Mouse (Mus musculus): ENCODE results near the gene Lrtm2. TPM values are rescaled to one million over a fixed set of nuclear protein-coding genes. Genes with fewer than 3 reads are reported as not detected.
A peak's percentile ranks its signal among the peaks of the same experiment; 100 is the strongest.

The Lrtm2 gene
- polyA plus RNA-seq, 1 experiment from 2014 or later, result 0.04 TPM

GRCm38 (mm10) chr6:119314751-119315476, 15.7 kb downstream of the Lrtm2 start:
- H3K27ac ChIP-seq, result no peak overlapping the region
- H3K27me3 ChIP-seq, result no peaks in the 10 kb centered on the region
- peaks cover 8% of the 10 kb centered on the region; the same call in 1 of the 2 replicates for H3K4me1 ChIP-seq
- 74% methylated on average over 7 of the region's 7 CpGs for WGBS
- no peaks in the 10 kb centered on the region for H3K36me3 ChIP-seq
- no peak overlapping the region for H3K4me3 ChIP-seq
- no peak overlapping the region for H3K4me2 ChIP-seq (replicated peaks)
- no peak overlapping the region for H3K9ac ChIP-seq
- ATAC-seq (ENCODE audit: insufficient number of reproducible peaks, insufficient read depth, low FRiP score, low TSS enrichment), result no peak
- H3K9me3 ChIP-seq, result no peaks in the 10 kb centered on the region

- no peaks in the 10 kb centered on the region for H3K27me3 ChIP-seq
- 0 out of 2 replicates have a peak, but pooled peaks have one; percentile 57 for ATAC-seq (ENCODE audit: insufficient number of reproducible peaks, insufficient read depth, low FRiP score, low TSS enrichment)
- H3K4me3 ChIP-seq, result no peak overlapping the region
- WGBS, result 51% methylated on average over 14 of the region's 14 CpGs
- no peaks in the 10 kb centered on the region for H3K9me3 ChIP-seq
- H3K36me3 ChIP-seq, result no peaks in the 10 kb centered on the region
- no peak overlapping the region for H3K27ac ChIP-seq
- H3K9ac ChIP-seq, result no peak overlapping the region
- H3K4me2 ChIP-seq (replicated peaks), result no peak overlapping the region
- peaks cover 8% of the 10 kb centered on the region; the same call in 1 of the 2 replicates for H3K4me1 ChIP-seq
These were observed 16.8 kb downstream of the Lrtm2 start for GRCm38 (mm10) chr6:119313588-119314375.

GRCm38 (mm10) chr6:119313096-119313495, 17.5 kb downstream of the Lrtm2 start:
- WGBS, result 58% methylated on average over 3 of the region's 3 CpGs
- no peaks in the 10 kb centered on the region for H3K9me3 ChIP-seq
- no peak overlapping the region for H3K4me2 ChIP-seq (replicated peaks)
- no peak overlapping the region for H3K9ac ChIP-seq
- H3K36me3 ChIP-seq, result no peaks in the 10 kb centered on the region
- peaks cover 8% of the 10 kb centered on the region; the same call in 1 of the 2 replicates for H3K4me1 ChIP-seq
- H3K4me3 ChIP-seq, result no peak overlapping the region
- ATAC-seq (ENCODE audit: insufficient number of reproducible peaks, insufficient read depth, low FRiP score, low TSS enrichment), result no peak
- no peaks in the 10 kb centered on the region for H3K27me3 ChIP-seq
- no peak overlapping the region for H3K27ac ChIP-seq

GRCm38 (mm10) chr6:119312381-119312780, 18.2 kb downstream of the Lrtm2 start:
- Histone ChIP-seq H3K4me1 (peaks cover 8% of the 10 kb centered on the region; the same call in 1 of the 2 replicates), H3K4me3 (no peak overlapping the region), H3K36me3 (no peaks in the 10 kb centered on the region), H3K27me3 (0 out of 2 replicates have a peak, but pooled peaks cover 1% of the 10 kb centered on the region), H3K27ac (no peak overlapping the region), H3K9me3 (no peaks in the 10 kb centered on the region), H3K4me2 (replicated peaks) (no peak overlapping the region), H3K9ac (no peak overlapping the region)
- ATAC-seq (ENCODE audit: insufficient number of reproducible peaks, insufficient read depth, low FRiP score, low TSS enrichment), result no peak
- WGBS, result 78% methylated on average over 6 of the region's 6 CpGs

- Histone ChIP-seq H3K9ac (no peak overlapping the region), H3K27ac (no peak overlapping the region), H3K9me3 (no peaks in the 10 kb centered on the region), H3K27me3 (0 out of 2 replicates have a peak, but pooled peaks cover 6% of the 10 kb centered on the region), H3K4me2 (replicated peaks) (no peak overlapping the region), H3K4me1 (peaks cover 8% of the 10 kb centered on the region; the same call in 1 of the 2 replicates), H3K36me3 (no peaks in the 10 kb centered on the region), H3K4me3 (no peak overlapping the region)
- WGBS, result 60% methylated on average over 9 of the region's 9 CpGs
- no peak for ATAC-seq (ENCODE audit: insufficient number of reproducible peaks, insufficient read depth, low FRiP score, low TSS enrichment)
These were observed 20.4 kb downstream of the Lrtm2 start for GRCm38 (mm10) chr6:119310176-119310575.

- H3K4me1 ChIP-seq, result no peaks in the 10 kb centered on the region
- no peaks in the 10 kb centered on the region for H3K9me3 ChIP-seq
- no peak overlapping the region for H3K4me2 ChIP-seq (replicated peaks)
- WGBS, result 48% methylated on average over 10 of the region's 10 CpGs
- H3K4me3 ChIP-seq, result no peak overlapping the region
- no peak overlapping the region for H3K27ac ChIP-seq
- H3K27me3 ChIP-seq, result 0 out of 2 replicates have a peak, but pooled peaks cover 6% of the 10 kb centered on the region
- no peak for ATAC-seq (ENCODE audit: insufficient number of reproducible peaks, insufficient read depth, low FRiP score, low TSS enrichment)
- H3K9ac ChIP-seq, result no peak overlapping the region
- H3K36me3 ChIP-seq, result no peaks in the 10 kb centered on the region
These were observed 22.6 kb downstream of the Lrtm2 start for GRCm38 (mm10) chr6:119307867-119308413.

GRCm38 (mm10) chr6:119303331-119303730, 27.2 kb downstream of the Lrtm2 start:
- 85% methylated on average over 6 of the region's 6 CpGs for WGBS
- H3K36me3 ChIP-seq, result no peaks in the 10 kb centered on the region
- H3K4me3 ChIP-seq, result no peak overlapping the region
- H3K27ac ChIP-seq, result no peak overlapping the region
- H3K9ac ChIP-seq, result no peak overlapping the region
- H3K4me1 ChIP-seq, result no peaks in the 10 kb centered on the region
- no peaks in the 10 kb centered on the region for H3K9me3 ChIP-seq
- ATAC-seq (ENCODE audit: insufficient number of reproducible peaks, insufficient read depth, low FRiP score, low TSS enrichment), result no peak
- 0 out of 2 replicates have a peak, but pooled peaks cover 6% of the 10 kb centered on the region for H3K27me3 ChIP-seq
- H3K4me2 ChIP-seq (replicated peaks), result no peak overlapping the region

GRCm38 (mm10) chr6:119301310-119301709, 29.3 kb downstream of the Lrtm2 start:
- H3K9me3 ChIP-seq, result no peaks in the 10 kb centered on the region
- 85% methylated on average over 3 of the region's 3 CpGs for WGBS
- no peak overlapping the region for H3K9ac ChIP-seq
- no peak for ATAC-seq (ENCODE audit: insufficient number of reproducible peaks, insufficient read depth, low FRiP score, low TSS enrichment)
- no peaks in the 10 kb centered on the region for H3K36me3 ChIP-seq
- no peaks in the 10 kb centered on the region for H3K27me3 ChIP-seq
- H3K4me3 ChIP-seq, result no peak overlapping the region
- H3K27ac ChIP-seq, result no peak overlapping the region
- no peaks in the 10 kb centered on the region for H3K4me1 ChIP-seq
- no peak overlapping the region for H3K4me2 ChIP-seq (replicated peaks)

GRCm38 (mm10) chr6:119280761-119281160, 49.8 kb downstream of the Lrtm2 start:
- Histone ChIP-seq H3K36me3 (no peaks in the 10 kb centered on the region), H3K27me3 (no peaks in the 10 kb centered on the region), H3K27ac (no peak overlapping the region), H3K9me3 (no peaks in the 10 kb centered on the region), H3K4me1 (no peaks in the 10 kb centered on the region), H3K4me3 (no peak overlapping the region), H3K9ac (no peak overlapping the region), H3K4me2 (replicated peaks) (no peak overlapping the region)
- 72% methylated on average over 9 of the region's 9 CpGs for WGBS
- no peak for ATAC-seq (ENCODE audit: insufficient number of reproducible peaks, insufficient read depth, low FRiP score, low TSS enrichment)

GRCm38 (mm10) chr6:119276713-119277112, 53.9 kb downstream of the Lrtm2 start:
- Histone ChIP-seq H3K4me2 (replicated peaks) (no peak overlapping the region), H3K9me3 (no peaks in the 10 kb centered on the region), H3K36me3 (no peaks in the 10 kb centered on the region), H3K27me3 (no peaks in the 10 kb centered on the region), H3K9ac (no peak overlapping the region), H3K4me3 (no peak overlapping the region), H3K4me1 (no peaks in the 10 kb centered on the region), H3K27ac (no peak overlapping the region)
- no peak for ATAC-seq (ENCODE audit: insufficient number of reproducible peaks, insufficient read depth, low FRiP score, low TSS enrichment)
- WGBS, result 67% methylated on average over 2 of the region's 2 CpGs

Measured in embryonic facial prominence, embryonic 12.5 days (tissue).